Mouse (Mus musculus) naive thymus-derived CD4-positive, alpha-beta T cell, adult 5 months (primary cell): Measurements from ENCODE around the gene Pmp22. TPM values are rescaled to one million over a fixed set of nuclear protein-coding genes. Genes with fewer than 3 reads are reported as not detected.

ENCODE experiments used
- polyA plus RNA-seq: library from polyadenylated mRNA; unstranded; fragments of 100-300 nt; shearing (Covaris generic); gene quantifications from one replicate; pipeline ENCODE4 v1.2.1, GENCODE M21; 2017

Pmp22 gene
- polyA plus RNA-seq, result not detected

DNA sequence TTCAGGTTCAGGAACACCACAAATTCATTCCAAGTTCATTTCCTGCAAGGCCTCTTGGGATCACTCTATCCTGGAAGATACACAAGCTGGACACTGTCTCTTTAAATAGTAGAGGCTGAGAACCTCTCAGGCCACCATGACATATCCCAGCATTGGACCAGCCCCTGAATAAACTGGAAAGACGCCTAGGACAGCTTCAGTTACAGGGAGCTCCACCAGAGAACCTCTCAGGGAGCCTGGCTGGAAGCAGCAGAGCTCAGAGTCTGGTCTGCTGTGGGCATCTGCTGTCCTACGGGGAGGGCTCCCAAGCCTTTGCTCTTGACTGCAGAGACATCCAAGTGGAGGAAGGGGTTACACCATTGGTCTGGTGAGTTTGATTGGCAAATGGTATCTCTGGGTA, at the start of gene Pmp22:
Gene Pmp22 (plus strand): TSS at position 199 of the 400 bp plus-strand sequence.

Other genes with a start within 250 kb of the Pmp22 start
- gene Tvp23b, start 249.5 kb upstream of the Pmp22 start, polyA plus RNA-seq, result 29.3 TPM
- not detected for gene Cdrt4, start 177.8 kb upstream of the Pmp22 start, polyA plus RNA-seq
- gene Tekt3, start 67.3 kb upstream of the Pmp22 start, polyA plus RNA-seq, result not detected